Mouse (Mus musculus) heart, embryonic 16.5 days (tissue): ENCODE data around the gene Slc16a11. TPM values are rescaled to one million over a fixed set of nuclear protein-coding genes. Genes with fewer than 3 reads are reported as not detected.

ENCODE experiments used
- ATAC-seq: fragments of 200-750 bp; cut with Nextera tagmentation; replicated peaks from 2 replicates; pipeline ENCODE4 v1.8.0; 2017; ENCODE audit warnings: moderate number of reproducible peaks; ENCODE audit not compliant: insufficient read depth, low FRiP score; ENCODE audit errors: extremely low read depth
- H3K27ac ChIP-seq: fragments of 300-500 bp; sonication (generic); 2 replicates; pipeline ENCODE4 v1.5.1; 2014; ENCODE audit warnings: mild to moderate bottlenecking, low read length, control low read depth, moderate library complexity
- H3K27me3 ChIP-seq: fragments of 300-500 bp; sonication (generic); 2 replicates; pipeline ENCODE4 v1.6.1; 2014; ENCODE audit warnings: low read length, mixed read lengths; ENCODE audit not compliant: control insufficient read depth, insufficient read depth
- H3K36me3 ChIP-seq: fragments of 300-500 bp; sonication (generic); 2 replicates; pipeline ENCODE4 v1.6.1; 2014; ENCODE audit not compliant: control insufficient read depth, insufficient read depth
- H3K4me1 ChIP-seq: fragments of 300-500 bp; sonication (generic); 2 replicates; pipeline ENCODE4 v1.6.1; 2014; ENCODE audit warnings: low read length, mixed read lengths; ENCODE audit not compliant: control insufficient read depth, insufficient read depth
- H3K4me2 ChIP-seq: fragments of 300-500 bp; sonication (generic); 2 replicates; pipeline ENCODE4 v1.6.1; 2014; ENCODE audit warnings: low read depth, mild to moderate bottlenecking, control low read depth, low read length
- H3K4me3 ChIP-seq: fragments of 300-500 bp; sonication (generic); 2 replicates; pipeline ENCODE4 v1.5.1; 2014; ENCODE audit warnings: mild to moderate bottlenecking, control low read depth, low read length
- H3K9ac ChIP-seq: fragments of 300-500 bp; sonication (generic); 2 replicates; pipeline ENCODE4 v1.6.1; 2014; ENCODE audit warnings: low read length, control low read depth
- H3K9me3 ChIP-seq: fragments of 300-500 bp; sonication (generic); replicated peaks from 2 replicates; pipeline ENCODE4 v1.6.1; 2016; ENCODE audit warnings: low read length; ENCODE audit not compliant: control insufficient read depth
- WGBS: fragments of 180-500 bp; shearing (Covaris S2); extraction: QIAGEN DNeasy Blood & Tissue Kit; methylation state at CpG from one replicate; pipeline ENCODE4 v1.1.7; 2014; 5-methylcytosine and 5-hydroxymethylcytosine counted together
- polyA plus RNA-seq: library from polyadenylated mRNA; unstranded; fragments of >200 nt; fragmentation: Nextera tagmentation; extraction: Ambion mirVana; gene quantifications from 2 replicates; pipeline ENCODE4 v1.2.1, GENCODE M21; 2015

Gene Slc16a11
- polyA plus RNA-seq, 1 experiment from 2014 or later: 0.33 TPM

DNA sequence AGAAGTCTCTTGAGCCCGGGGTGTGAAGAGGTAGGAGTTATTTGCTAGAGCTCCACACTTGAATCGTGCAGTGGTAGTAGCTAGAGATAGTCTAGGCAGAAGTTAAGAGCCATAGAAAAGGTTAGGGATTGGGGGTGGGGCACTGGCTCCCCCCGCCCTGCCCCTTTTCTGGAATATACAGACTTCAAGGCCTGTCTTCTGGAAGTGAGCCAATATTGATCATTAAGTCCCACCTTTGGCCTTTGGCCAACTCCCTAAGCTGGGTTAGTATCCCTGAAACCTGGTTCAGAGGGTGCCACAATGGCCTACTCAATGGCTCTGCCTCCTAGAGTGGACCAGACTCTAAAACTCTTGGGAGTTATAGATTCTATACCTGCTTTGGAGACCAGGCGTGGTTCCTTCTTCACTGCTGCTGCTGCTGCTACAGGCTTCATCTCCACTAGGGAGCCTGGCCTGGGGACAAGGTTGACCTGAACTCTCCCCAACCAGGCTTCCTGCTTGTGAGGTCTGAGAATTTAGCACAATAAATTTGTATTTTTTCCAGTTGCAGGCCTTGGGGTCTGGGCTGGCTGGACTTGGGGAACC lies 15.2 kb downstream of the Slc16a11 start:
- H3K4me2 ChIP-seq: peak overlapping the region; percentile 59
- no peaks in the 10 kb centered on the region for H3K9me3 ChIP-seq
- H3K27ac ChIP-seq: peak overlapping the region; percentile 25; the same call in 1 of the 2 replicates
- peak overlapping the region; percentile 51 for H3K4me3 ChIP-seq
- H3K27me3 ChIP-seq: peaks cover 41% of the 10 kb centered on the region
- peak overlapping the region; percentile 56 for H3K9ac ChIP-seq
- H3K4me1 ChIP-seq: peaks cover 18% of the 10 kb centered on the region
- H3K36me3 ChIP-seq: no peaks in the 10 kb centered on the region
- ATAC-seq: no peak
- 76% methylated on average over 4 of the region's 4 CpGs for WGBS

DNA sequence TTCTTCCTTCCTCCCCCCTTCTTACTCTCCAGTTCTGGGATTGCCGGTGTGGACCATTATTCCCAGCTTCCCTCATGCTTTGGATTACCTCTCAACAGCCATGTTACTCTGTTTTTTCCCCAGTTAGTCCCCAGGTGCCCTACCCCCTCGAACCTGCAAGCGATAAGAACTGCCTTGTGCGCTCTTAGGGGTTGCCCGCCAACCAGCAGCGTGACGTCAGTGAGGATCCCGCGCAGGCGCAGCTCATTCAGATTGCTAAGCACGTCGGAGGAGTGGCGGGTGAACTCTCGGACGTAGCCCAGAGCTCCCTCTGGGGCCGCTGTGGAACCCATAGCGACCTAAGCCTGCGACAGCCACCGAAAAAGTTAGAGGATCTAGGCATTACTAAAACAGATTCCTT lies 16.3 kb downstream of the Slc16a11 start:
- Histone ChIP-seq H3K27me3 (peaks cover 40% of the 10 kb centered on the region), H3K4me2 (peak overlapping the region; percentile 59), H3K4me1 (peaks cover 18% of the 10 kb centered on the region), H3K9ac (peak overlapping the region; percentile 67), H3K4me3 (peak overlapping the region; percentile 51), H3K9me3 (no peaks in the 10 kb centered on the region), H3K27ac (peak overlapping the region; percentile 81), H3K36me3 (no peaks in the 10 kb centered on the region)
- 0 out of 2 replicates have a peak, but pooled peaks have one; percentile 23 for ATAC-seq
- under 1% methylated on average over 19 of the region's 19 CpGs for WGBS

DNA sequence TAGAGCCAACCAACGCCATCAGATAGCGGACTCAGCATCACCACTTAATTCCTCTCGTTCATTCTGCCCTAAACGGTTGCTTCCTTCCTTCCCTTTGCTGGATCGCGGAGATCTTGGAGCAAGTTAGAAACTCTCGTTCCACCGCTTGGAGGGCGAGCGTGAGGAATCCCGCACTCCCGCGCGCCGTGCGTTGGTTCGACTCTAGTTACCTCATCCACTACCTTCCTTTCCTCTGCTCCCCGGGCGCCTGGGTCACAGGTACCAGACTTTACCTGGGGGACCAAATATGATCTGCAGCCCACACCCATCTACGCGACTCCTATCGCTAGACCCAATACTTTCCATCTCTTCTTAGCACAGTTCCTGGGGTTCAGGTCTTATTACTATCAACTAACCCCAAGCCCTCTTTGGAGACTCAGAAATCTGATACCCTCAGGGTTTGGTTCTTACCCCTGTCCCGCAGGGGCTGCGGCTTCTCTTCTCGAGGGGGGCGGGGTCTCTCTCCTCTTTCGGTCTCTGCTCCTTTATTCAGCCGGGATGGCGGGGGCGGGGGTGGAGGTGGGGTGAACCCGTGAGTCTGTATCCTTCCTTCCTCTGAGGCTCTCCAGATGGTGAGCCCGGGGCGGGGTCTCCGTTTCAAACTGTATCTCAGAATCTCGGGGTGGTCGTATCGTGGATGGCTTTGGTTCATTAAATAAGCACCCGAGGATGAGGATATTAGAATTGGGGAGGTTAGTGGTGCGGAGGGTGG lies 16.9 kb downstream of the Slc16a11 start, which contains the start of gene Bcl6b:
Bcl6b (minus strand) TSS at position 539 of the 751 bp plus-strand sequence.
- whole genome bisulfite sequencing: 2% methylated on average over 39 of the region's 39 CpGs
- Histone ChIP-seq H3K27me3 (peaks cover 37% of the 10 kb centered on the region), H3K4me3 (peak within 1 kb of the TSS; percentile 51), H3K4me1 (peaks cover 18% of the 10 kb centered on the region), H3K9me3 (no peaks in the 10 kb centered on the region), H3K36me3 (no peaks in the 10 kb centered on the region), H3K4me2 (peak within 1 kb of the TSS; percentile 59), H3K27ac (peak within 1 kb of the TSS; percentile 86), H3K9ac (peak within 1 kb of the TSS; percentile 67)
- peak; percentile 19; the same call in 1 of the 2 replicates for ATAC-seq

DNA sequence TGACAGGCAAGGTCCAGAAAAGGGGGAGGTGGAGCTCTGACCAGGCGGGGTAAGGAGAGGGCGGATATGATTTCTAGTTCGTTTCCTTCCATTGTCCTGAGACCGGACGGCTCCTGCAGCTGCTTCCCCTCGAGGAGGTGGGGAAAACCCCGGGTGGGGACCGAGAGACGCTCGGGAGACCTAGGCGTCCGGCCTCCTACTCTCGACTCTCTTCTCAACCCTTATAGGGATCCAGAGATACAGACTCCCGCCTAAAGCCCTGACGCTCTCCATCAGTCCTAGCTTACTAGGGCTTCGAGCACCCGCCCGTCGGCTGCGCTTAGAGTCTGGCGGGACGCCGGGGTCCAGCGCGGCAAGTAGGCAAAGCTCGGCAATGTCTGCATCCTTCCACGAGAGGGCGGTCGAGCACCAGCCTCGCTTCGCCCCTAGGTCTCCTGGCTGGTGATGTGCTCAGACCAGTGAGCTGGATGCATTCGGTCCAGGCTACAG lies 17.7 kb downstream of the Slc16a11 start:
- H3K9ac ChIP-seq: 0 out of 2 replicates have a peak overlapping the region, but pooled peaks have one; percentile 37
- peaks cover 18% of the 10 kb centered on the region for H3K4me1 ChIP-seq
- H3K36me3 ChIP-seq: peaks cover 5% of the 10 kb centered on the region; the same call in 1 of the 2 replicates
- no peaks in the 10 kb centered on the region for H3K9me3 ChIP-seq
- peaks cover 35% of the 10 kb centered on the region for H3K27me3 ChIP-seq
- 1% methylated on average over 32 of the region's 32 CpGs for WGBS
- H3K4me3 ChIP-seq: peak overlapping the region; percentile 51
- H3K27ac ChIP-seq: peak overlapping the region; percentile 86
- peak; percentile 66 for ATAC-seq
- peak overlapping the region; percentile 59 for H3K4me2 ChIP-seq

- peak overlapping the region; percentile 72 for H3K4me2 ChIP-seq
- ATAC-seq: no peak
- peaks cover 10% of the 10 kb centered on the region; the same call in 1 of the 2 replicates for H3K36me3 ChIP-seq
- peaks cover 22% of the 10 kb centered on the region for H3K27me3 ChIP-seq
- H3K27ac ChIP-seq: peak overlapping the region; percentile 44; the same call in 1 of the 2 replicates
- H3K9ac ChIP-seq: peak overlapping the region; percentile 74
- WGBS: 7% methylated on average over 9 of the region's 10 CpGs
- H3K4me3 ChIP-seq: peak overlapping the region; percentile 56
- no peaks in the 10 kb centered on the region for H3K9me3 ChIP-seq
- peaks cover 19% of the 10 kb centered on the region for H3K4me1 ChIP-seq
Observed at GRCm38 (mm10) chr11:70232546-70232945, 20.0 kb downstream of the Slc16a11 start.

DNA sequence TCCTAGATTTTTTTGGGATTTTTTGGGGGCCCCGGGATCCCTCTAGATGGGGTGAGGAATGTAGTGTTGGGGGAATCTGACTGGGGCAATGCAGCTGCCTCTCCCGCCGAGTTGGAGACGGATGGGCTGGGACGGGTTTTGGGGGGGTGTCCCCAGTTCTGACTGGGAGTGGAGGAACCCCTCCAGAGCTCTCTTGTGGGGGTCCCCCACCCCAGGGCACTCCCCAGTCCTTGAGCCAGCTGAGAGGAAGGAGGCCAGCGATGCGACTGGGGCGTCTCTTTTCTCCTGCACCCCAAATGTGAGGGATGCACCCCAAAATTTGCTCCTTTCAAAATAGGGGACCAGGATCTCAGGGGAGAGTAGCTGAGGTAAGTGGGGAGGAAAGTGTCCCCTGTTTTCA lies 20.5 kb downstream of the Slc16a11 start:
- Histone ChIP-seq H3K9me3 (no peaks in the 10 kb centered on the region), H3K27ac (no peak overlapping the region), H3K9ac (peak overlapping the region; percentile 74), H3K4me1 (peaks cover 19% of the 10 kb centered on the region), H3K4me2 (peak overlapping the region; percentile 72), H3K36me3 (peaks cover 10% of the 10 kb centered on the region; the same call in 1 of the 2 replicates), H3K4me3 (peak overlapping the region; percentile 56), H3K27me3 (peaks cover 18% of the 10 kb centered on the region)
- 28% methylated on average over 8 of the region's 8 CpGs for WGBS
- ATAC-seq: no peak

GRCm38 (mm10) chr11:70234037-70234436 lies 21.5 kb downstream of the Slc16a11 start:
- ATAC-seq: no peak
- H3K9me3 ChIP-seq: no peaks in the 10 kb centered on the region
- peak overlapping the region; percentile 10; the same call in 1 of the 2 replicates for H3K4me2 ChIP-seq
- peaks cover 9% of the 10 kb centered on the region for H3K27me3 ChIP-seq
- peaks cover 10% of the 10 kb centered on the region; the same call in 1 of the 2 replicates for H3K36me3 ChIP-seq
- H3K4me3 ChIP-seq: no peak overlapping the region
- H3K27ac ChIP-seq: no peak overlapping the region
- peaks cover 27% of the 10 kb centered on the region for H3K4me1 ChIP-seq
- H3K9ac ChIP-seq: no peak overlapping the region
- 62% methylated on average over 5 of the region's 5 CpGs for WGBS

- no peak overlapping the region for H3K4me2 ChIP-seq
- H3K36me3 ChIP-seq: peaks cover 10% of the 10 kb centered on the region; the same call in 1 of the 2 replicates
- H3K9ac ChIP-seq: no peak overlapping the region
- WGBS: 80% methylated on average over 8 of the region's 8 CpGs
- H3K27ac ChIP-seq: no peak overlapping the region
- H3K27me3 ChIP-seq: peaks cover 5% of the 10 kb centered on the region
- no peak overlapping the region for H3K4me3 ChIP-seq
- peaks cover 25% of the 10 kb centered on the region for H3K4me1 ChIP-seq
- no peaks in the 10 kb centered on the region for H3K9me3 ChIP-seq
- ATAC-seq: no peak
Observed at GRCm38 (mm10) chr11:70234497-70234896, 21.9 kb downstream of the Slc16a11 start.
